Mouse (Mus musculus) thymus, adult 2 months (tissue): Measurements from ENCODE around the gene Nckap1.

Experiments
- CTCF ChIP-seq: fragments of 200-500 bp; IDR thresholded peaks from 2 replicates; pipeline ENCODE4 v1.5.1; 2012; ENCODE audit warnings: mild to moderate bottlenecking, control low read depth, low read length, moderate library complexity, borderline replicate concordance; ENCODE audit not compliant: control insufficient read depth, poor library complexity, insufficient read depth; ENCODE audit errors: extremely low read depth
- POLR2A ChIP-seq: fragments of 200-500 bp; IDR thresholded peaks from 2 replicates; pipeline ENCODE4 v1.6.1; 2012; ENCODE audit warnings: mild to moderate bottlenecking, low read length, control low read depth, moderate library complexity; ENCODE audit not compliant: control insufficient read depth, poor library complexity, insufficient read depth; ENCODE audit errors: extremely low read depth

DNA sequence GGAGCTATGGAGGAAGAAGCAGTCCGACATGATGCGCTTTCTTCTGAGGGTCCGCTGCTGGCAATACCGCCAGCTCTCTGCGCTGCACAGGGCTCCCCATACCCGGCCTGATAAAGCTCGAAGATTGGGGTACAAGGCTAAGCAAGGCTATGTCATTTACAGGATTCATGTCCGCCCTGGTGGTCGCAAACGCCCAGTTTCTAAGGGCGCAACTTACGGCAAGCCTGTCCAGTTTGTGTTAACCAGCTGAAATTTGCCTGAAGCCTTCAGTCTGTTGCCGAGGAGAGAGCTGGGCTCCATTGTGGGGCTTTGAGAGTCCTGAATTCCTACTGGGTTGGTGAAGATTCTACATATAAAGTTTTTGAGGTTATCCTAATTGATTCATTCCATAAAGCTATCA lies 21.6 kb upstream of the Nckap1 start:
- no peak for TF ChIP-seq CTCF
- no peak for TF ChIP-seq POLR2A
